15 mouse cellular contexts compared by ENCODE assay signal in the genomic region with DNA sequence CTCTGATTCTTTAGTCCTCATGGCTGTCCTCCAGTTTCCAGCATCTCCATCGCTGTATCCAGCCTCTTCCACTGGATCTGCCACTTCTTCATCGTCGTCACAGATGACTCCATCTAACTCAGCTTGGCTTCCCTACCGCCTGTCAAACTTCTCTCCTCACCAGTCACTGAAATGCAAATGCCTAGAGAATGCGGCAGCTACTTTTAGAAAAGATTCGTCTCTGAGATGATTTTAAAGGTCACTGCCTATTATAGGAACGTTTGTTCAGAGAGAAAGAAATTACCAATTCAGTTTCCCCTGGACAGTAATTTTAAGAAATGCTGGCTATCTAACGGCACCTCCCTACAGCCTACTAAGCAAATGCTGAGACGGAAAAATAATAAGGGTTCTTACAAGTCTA.
"Had no signal": no experiment of that assay in that cellular context is flagged by ENCODE, and none has a peak within 500 bp of the region (broad histone marks: within the 10 kb centered on the region; RNA-seq: fewer than 3 reads in every experiment).

No protein-coding gene starts in this region.

- ATAC-seq: liver, postnatal 0 days; lung, postnatal 0 days; midbrain, embryonic 16.5 days had no signal

- DNase-seq: liver, postnatal 0 days; lung, adult 2 months; lung, postnatal 14 days; lung, postnatal 36 days; midbrain, embryonic 14.5 days; retina, postnatal 1 day; right cerebral cortex, adult 18-20 months; right cerebral cortex, postnatal 25 days; right cerebral cortex, postnatal 4 days; spleen, adult 18-20 months; thymus, adult 2 months; thymus, postnatal 25 days; thymus, postnatal 4 days had no signal
